Mouse (Mus musculus) cerebellum, postnatal 36 days (tissue): ENCODE measurements at regions not wholly inside any gene's neighbourhood (a gene's known extent, or its start where the extent isn't known, plus 50 kb on each side); places are given as distances from the start of the nearest gene placed in this dataset.

ENCODE experiments used
- DNase-seq, 2 experiments: peaks; one replicate each; pipeline ENCODE4 v3.0.0; 2021 to 2022; ENCODE audit warnings: mixed read lengths in 2 of 2

DNA sequence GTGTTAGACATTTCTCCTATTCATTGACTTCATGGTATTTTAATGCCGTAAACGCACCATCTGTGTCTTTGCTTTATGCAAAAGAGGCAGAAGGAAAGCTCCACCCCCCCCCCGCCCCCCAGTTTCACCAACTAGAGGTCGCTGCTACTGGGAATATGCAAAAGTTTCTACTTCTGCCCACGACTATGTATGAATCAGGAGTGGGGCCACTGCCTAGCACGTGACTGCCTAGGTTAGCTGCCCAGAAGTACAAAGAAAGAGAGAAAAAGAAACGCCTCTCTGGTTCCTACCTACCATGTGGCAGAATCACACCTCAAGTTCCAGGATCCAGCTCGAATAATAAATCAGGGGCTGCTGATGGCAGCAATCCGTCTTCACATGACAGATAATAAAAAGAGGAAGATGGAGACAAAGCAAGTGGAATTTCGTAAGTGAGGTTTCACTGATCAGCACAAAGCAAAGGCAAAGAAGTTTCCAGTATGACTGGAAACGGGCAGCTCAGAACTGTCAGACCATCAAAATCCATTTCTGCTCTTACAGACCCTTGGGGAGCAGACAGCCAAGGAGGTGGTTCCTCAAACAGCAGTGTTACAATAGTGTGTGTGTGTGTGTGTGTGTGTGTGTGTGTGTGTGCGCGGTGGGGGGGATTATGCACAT lies 108.9 kb upstream of the Ppm1h start:
- no peak for DNase-seq

DNA sequence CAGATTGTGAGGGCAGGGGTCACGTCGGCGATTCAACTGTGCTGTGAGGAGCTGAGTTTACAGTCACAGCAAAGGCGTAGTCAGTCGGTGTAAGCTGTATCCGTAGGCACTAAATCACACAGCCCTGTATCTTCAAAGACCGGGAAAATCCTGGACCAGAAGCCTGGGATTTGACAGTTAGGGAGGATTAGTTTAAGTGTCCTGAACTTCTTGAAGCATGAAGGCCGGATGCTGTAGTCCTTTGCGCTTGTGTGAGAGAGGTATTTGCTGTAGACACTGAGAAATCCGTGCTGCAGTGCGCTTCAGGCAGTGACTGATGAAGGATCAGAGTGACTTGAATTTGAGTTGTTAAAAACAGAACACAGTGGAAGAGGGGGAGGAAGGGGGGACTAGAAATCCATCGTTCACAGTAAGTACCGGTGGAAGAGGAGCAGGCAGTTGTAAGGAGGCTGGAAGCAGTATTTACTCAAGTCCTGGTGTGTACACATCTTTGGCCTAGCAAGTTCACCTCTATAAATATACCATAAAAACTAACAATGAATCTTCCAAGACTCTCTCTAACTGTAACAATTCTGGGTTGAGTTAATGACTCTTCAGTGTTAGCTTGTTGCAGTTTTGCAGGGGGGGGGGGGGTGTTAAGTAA lies 107.5 kb upstream of the Ppm1h start:
- DNase-seq, result no peak

- no peak for DNase-seq
These were observed 102.1 kb upstream of the Ppm1h start for GRCm38 (mm10) chr10:122576171-122577063.

GRCm38 (mm10) chr10:122578209-122579001 lies 100.2 kb upstream of the Ppm1h start:
- DNase-seq, result peak in 1 of 2 experiments; percentile 5

- DNase-seq, result no peak
These were observed 97.5 kb upstream of the Ppm1h start for GRCm38 (mm10) chr10:122581096-122581495.

GRCm38 (mm10) chr10:122587541-122587940 lies 91.0 kb upstream of the Ppm1h start:
- DNase-seq, result no peak

- no peak for DNase-seq
These were observed 79.1 kb upstream of the Ppm1h start for GRCm38 (mm10) chr10:122599511-122599910.

- DNase-seq, result no peak
These were observed 76.2 kb upstream of the Ppm1h start for GRCm38 (mm10) chr10:122602394-122602793.

GRCm38 (mm10) chr10:122603960-122604359 lies 74.6 kb upstream of the Ppm1h start:
- DNase-seq, result no peak

DNA sequence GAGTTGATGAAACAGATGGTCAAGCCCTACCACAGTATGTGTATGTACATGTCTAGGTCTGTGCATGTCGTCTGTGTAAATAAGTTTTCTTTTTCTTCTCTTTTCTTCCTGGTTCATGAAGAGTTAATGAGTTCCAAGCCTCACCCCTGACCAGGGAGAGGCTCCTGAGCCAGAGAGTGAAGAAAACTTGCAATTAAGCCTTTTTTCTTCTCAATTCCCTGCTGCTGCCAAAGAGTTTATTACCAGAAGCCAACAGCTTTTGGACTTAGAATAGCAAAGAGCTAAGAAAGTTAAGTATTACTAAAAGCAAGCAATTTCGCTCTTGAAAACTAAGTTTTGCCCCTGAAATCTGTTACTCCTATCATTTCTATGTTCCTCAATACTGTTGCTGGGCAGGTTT lies 65.3 kb upstream of the Ppm1h start:
- DNase-seq, result no peak

GRCm38 (mm10) chr10:122613891-122614290 lies 64.7 kb upstream of the Ppm1h start:
- no peak for DNase-seq

GRCm38 (mm10) chr10:122614720-122615119 lies 63.8 kb upstream of the Ppm1h start:
- DNase-seq, result no peak

DNA sequence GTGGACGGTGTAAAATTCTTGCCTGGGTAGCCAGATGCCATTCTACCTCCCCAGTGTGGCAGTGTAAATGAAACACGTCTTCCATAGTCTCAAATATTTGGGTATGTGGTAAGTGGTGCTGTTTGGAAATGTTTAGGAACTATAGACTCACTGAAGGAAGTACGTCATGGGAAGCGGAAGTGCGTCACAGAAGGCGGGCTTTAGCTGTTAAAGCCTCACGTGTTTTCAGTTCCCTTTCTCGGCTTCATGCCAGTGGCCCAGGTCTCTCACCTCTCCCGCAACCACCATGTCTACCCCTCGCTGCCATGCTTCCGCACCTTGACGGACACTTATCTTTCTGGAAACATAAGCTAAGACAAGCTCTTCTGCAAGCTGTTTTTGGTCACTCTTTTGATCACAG lies 62.9 kb upstream of the Ppm1h start:
- no peak for DNase-seq

- DNase-seq, result no peak
These were observed 62.2 kb upstream of the Ppm1h start for GRCm38 (mm10) chr10:122616385-122616784.

DNA sequence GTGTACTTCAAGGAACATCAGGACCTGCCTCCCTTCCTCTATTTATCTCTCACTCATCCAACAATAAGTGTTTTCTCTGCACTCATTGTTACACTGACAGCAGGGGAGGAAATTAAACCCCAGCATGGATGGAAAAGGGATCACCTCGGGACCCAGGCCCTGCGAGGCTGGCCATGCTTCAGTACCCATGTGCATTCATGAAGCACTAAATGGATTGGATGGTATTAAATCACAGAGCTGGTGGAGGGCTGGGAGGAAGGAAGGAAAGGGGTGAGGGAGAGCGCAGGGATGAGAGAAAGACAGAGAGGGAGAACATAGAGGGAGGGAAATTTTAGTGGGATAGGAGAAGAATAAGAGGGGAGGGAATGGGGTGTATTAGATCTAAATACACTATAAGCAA lies 59.7 kb upstream of the Ppm1h start:
- DNase-seq, result no peak

- no peak for DNase-seq
These were observed 59.0 kb upstream of the Ppm1h start for GRCm38 (mm10) chr10:122619406-122620116.
